In genomic region chr15:85810806-85811521, GRCm38 (mm10) we compare ENCODE assay signal across 8 mouse cellular contexts. TPM values are rescaled to one million over a fixed set of nuclear protein-coding genes. Genes with fewer than 3 reads are reported as not detected.
DNase-seq lines count a peak whose midpoint lies in the region; ATAC-seq lines count a peak whose summit lies in the region.

No protein-coding gene starts in this region.

- DNase-seq in adrenal gland, postnatal 10 days, result peak; percentile 65
- no peak for DNase-seq in adrenal gland, adult 18-20 months (ENCODE audit: low spot score in 2 of 2)
- DNase-seq in cerebellum, postnatal 10 days, result peak; percentile 87 to 88
- DNase-seq in frontal cortex, postnatal 25 days (ENCODE audit: low spot score in 2 of 2), result peak; percentile 53 to 63
- DNase-seq in left cerebral cortex, adult 11 months (ENCODE audit: low spot score), result peak; percentile 64
- DNase-seq in lung, postnatal 14 days, result peak; percentile 60
- peak; percentile 83 to 92 for DNase-seq in right cerebral cortex, postnatal 10 days (ENCODE audit: low spot score in 2 of 2)

- H3K27me3 ChIP-seq in hindbrain, embryonic 15.5 days, result no peaks in the 10 kb centered on the region

- no peaks in the 10 kb centered on the region for H3K9me3 ChIP-seq in hindbrain, embryonic 15.5 days

- ATAC-seq in hindbrain, embryonic 15.5 days (ENCODE audit: low FRiP score, low read depth), result peak; percentile 89

- peak overlapping the region; percentile 94 for H3K27ac ChIP-seq in hindbrain, embryonic 15.5 days (replicated peaks)

- H3K4me2 ChIP-seq in hindbrain, embryonic 15.5 days, result peak overlapping the region; percentile 71

- H3K4me1 ChIP-seq in hindbrain, embryonic 15.5 days (replicated peaks), result peaks cover 17% of the 10 kb centered on the region

- WGBS in hindbrain, embryonic 15.5 days, result 4% methylated on average over 36 of the region's 36 CpGs

- H3K4me3 ChIP-seq in hindbrain, embryonic 15.5 days, result peak overlapping the region; percentile 85

- no peaks in the 10 kb centered on the region for H3K36me3 ChIP-seq in hindbrain, embryonic 15.5 days

- H3K9ac ChIP-seq in hindbrain, embryonic 15.5 days, result peak overlapping the region; percentile 72

RNA-seq across cellular contexts. Expression of gene Cdpf1, which starts 0.5 kb away (rescaled TPM):
- total RNA-seq in adrenal gland, postnatal 10 days (2021), result 10 to 100 TPM; 20.7 to 25.4 TPM
- total RNA-seq in adrenal gland, adult 18-20 months (2021), result 10 to 100 TPM; 18.8 to 26.6 TPM
- 19.8 and 20.7 TPM in 2 replicates for polyA plus RNA-seq in hindbrain, embryonic 15.5 days (2015; fragmentation: Nextera tagmentation; extraction: Ambion mirVana)

RNA-seq across cellular contexts. Expression of gene Pkdrej, which starts 10.6 kb away (rescaled TPM):
- under 1 TPM; 0.15 to 0.45 TPM for total RNA-seq in adrenal gland, postnatal 10 days (2021)
- under 1 TPM; 0.16 to 0.23 TPM for total RNA-seq in adrenal gland, adult 18-20 months (2021)
- polyA plus RNA-seq in hindbrain, embryonic 15.5 days (2015; fragmentation: Nextera tagmentation; extraction: Ambion mirVana), result 0.04 and 0.08 TPM in 2 replicates

RNA-seq across cellular contexts. Expression of gene Ttc38, which starts 21.1 kb away (rescaled TPM):
- total RNA-seq in adrenal gland, postnatal 10 days (2021), result 10 to 100 TPM; 20.7 to 25.4 TPM
- 10 to 100 TPM; 16.2 to 18.7 TPM for total RNA-seq in adrenal gland, adult 18-20 months (2021)
- polyA plus RNA-seq in hindbrain, embryonic 15.5 days (2015; fragmentation: Nextera tagmentation; extraction: Ambion mirVana), result 2.9 and 3.6 TPM in 2 replicates

RNA-seq across cellular contexts. Expression of gene Gtse1, which starts 48.6 kb away (rescaled TPM):
- 1 to 10 TPM; 4.5 to 5.1 TPM for total RNA-seq in adrenal gland, postnatal 10 days (2021)
- under 1 TPM; 0.58 to 0.70 TPM for total RNA-seq in adrenal gland, adult 18-20 months (2021)
- 7.5 and 8.7 TPM in 2 replicates for polyA plus RNA-seq in hindbrain, embryonic 15.5 days (2015; fragmentation: Nextera tagmentation; extraction: Ambion mirVana)

Comparison
In these comparisons a context has a peak if more than half of its experiments do, and no peak if none do; other contexts are left out.
1. DNase-seq: peak in adrenal gland, postnatal 10 days (single experiment), cerebellum, postnatal 10 days (2 of 2), frontal cortex, postnatal 25 days (2 of 2), left cerebral cortex, adult 11 months (single experiment), lung, postnatal 14 days (single experiment) and right cerebral cortex, postnatal 10 days (2 of 2); none in adrenal gland, adult 18-20 months (0 of 2).